Mouse (Mus musculus): ENCODE data around the gene Igfbp1. TPM values are rescaled to one million over a fixed set of nuclear protein-coding genes. Genes with fewer than 3 reads are reported as not detected.

Igfbp1 gene
- polyA plus RNA-seq, 1 experiment from 2014 or later: 0.13 TPM

DNA sequence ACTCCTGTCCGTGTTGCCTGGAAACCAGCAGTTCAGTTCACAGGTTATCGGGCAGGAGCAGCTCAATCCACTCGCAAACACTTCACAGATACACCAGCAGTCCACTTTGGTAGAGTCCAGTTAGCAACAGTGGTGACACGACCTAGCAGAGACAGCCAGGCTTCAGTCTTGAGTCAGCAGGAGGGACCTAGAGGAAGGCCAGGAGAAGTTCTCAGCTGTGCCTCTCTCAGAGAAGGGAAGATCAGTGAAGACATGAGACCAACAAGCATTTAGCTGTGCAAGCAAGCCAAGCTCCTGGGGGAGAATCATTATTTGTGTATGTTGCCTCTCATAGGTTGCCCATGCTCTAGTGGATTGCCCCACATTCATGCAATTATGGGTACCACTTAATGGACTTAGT, 30.5 kb downstream of the Igfbp1 start:
- Histone ChIP-seq H3K9ac (replicated peaks; ENCODE audit: low read length) (no peak overlapping the region), H3K9me3 (ENCODE audit: control insufficient read depth, low read length) (no peaks in the 10 kb centered on the region), H3K36me3 (ENCODE audit: control insufficient read depth, insufficient read depth, low read length) (no peaks in the 10 kb centered on the region), H3K4me1 (ENCODE audit: control insufficient read depth, insufficient read depth, low read length) (no peaks in the 10 kb centered on the region), H3K4me3 (replicated peaks; ENCODE audit: low read depth, low read length) (no peak overlapping the region), H3K4me2 (ENCODE audit: low read length) (no peak overlapping the region), H3K27me3 (ENCODE audit: control insufficient read depth, insufficient read depth, low read length) (no peaks in the 10 kb centered on the region), H3K27ac (replicated peaks; ENCODE audit: low read depth, low read length) (no peak overlapping the region)
- no peak for DNase-seq
- 83% methylated on average over 4 of the region's 4 CpGs for WGBS
- ATAC-seq (ENCODE audit: low FRiP score, low TSS enrichment): no peak

GRCm38 (mm10) chr11:7230000-7230399, 32.4 kb downstream of the Igfbp1 start:
- no peak overlapping the region for H3K9ac ChIP-seq (replicated peaks; ENCODE audit: low read length)
- no peaks in the 10 kb centered on the region for H3K9me3 ChIP-seq (ENCODE audit: control insufficient read depth, low read length)
- H3K4me2 ChIP-seq (ENCODE audit: low read length): no peak overlapping the region
- no peak overlapping the region for H3K4me3 ChIP-seq (replicated peaks; ENCODE audit: low read depth, low read length)
- H3K27me3 ChIP-seq (ENCODE audit: control insufficient read depth, insufficient read depth, low read length): no peaks in the 10 kb centered on the region
- H3K27ac ChIP-seq (replicated peaks; ENCODE audit: low read depth, low read length): no peak overlapping the region
- WGBS: 88% methylated on average over 4 of the region's 4 CpGs
- H3K36me3 ChIP-seq (ENCODE audit: control insufficient read depth, insufficient read depth, low read length): no peaks in the 10 kb centered on the region
- no peaks in the 10 kb centered on the region for H3K4me1 ChIP-seq (ENCODE audit: control insufficient read depth, insufficient read depth, low read length)
- ATAC-seq (ENCODE audit: low FRiP score, low TSS enrichment): no peak
- DNase-seq: no peak

- WGBS: 90% methylated on average over 4 of the region's 4 CpGs
- H3K9me3 ChIP-seq (ENCODE audit: control insufficient read depth, low read length): no peaks in the 10 kb centered on the region
- no peak overlapping the region for H3K9ac ChIP-seq (replicated peaks; ENCODE audit: low read length)
- no peaks in the 10 kb centered on the region for H3K36me3 ChIP-seq (ENCODE audit: control insufficient read depth, insufficient read depth, low read length)
- no peaks in the 10 kb centered on the region for H3K27me3 ChIP-seq (ENCODE audit: control insufficient read depth, insufficient read depth, low read length)
- ATAC-seq (ENCODE audit: low FRiP score, low TSS enrichment) (no peak), DNase-seq (no peak)
- no peaks in the 10 kb centered on the region for H3K4me1 ChIP-seq (ENCODE audit: control insufficient read depth, insufficient read depth, low read length)
- no peak overlapping the region for H3K4me2 ChIP-seq (ENCODE audit: low read length)
- no peak overlapping the region for H3K4me3 ChIP-seq (replicated peaks; ENCODE audit: low read depth, low read length)
- no peak overlapping the region for H3K27ac ChIP-seq (replicated peaks; ENCODE audit: low read depth, low read length)
Measured at GRCm38 (mm10) chr11:7231958-7232357, 34.4 kb downstream of the Igfbp1 start.

GRCm38 (mm10) chr11:7233333-7233732, 35.8 kb downstream of the Igfbp1 start:
- Histone ChIP-seq H3K4me2 (ENCODE audit: low read length) (no peak overlapping the region), H3K4me3 (replicated peaks; ENCODE audit: low read depth, low read length) (no peak overlapping the region), H3K9me3 (ENCODE audit: control insufficient read depth, low read length) (no peaks in the 10 kb centered on the region), H3K36me3 (ENCODE audit: control insufficient read depth, insufficient read depth, low read length) (no peaks in the 10 kb centered on the region), H3K27ac (replicated peaks; ENCODE audit: low read depth, low read length) (no peak overlapping the region), H3K4me1 (ENCODE audit: control insufficient read depth, insufficient read depth, low read length) (no peaks in the 10 kb centered on the region), H3K9ac (replicated peaks; ENCODE audit: low read length) (no peak overlapping the region), H3K27me3 (ENCODE audit: control insufficient read depth, insufficient read depth, low read length) (no peaks in the 10 kb centered on the region)
- DNase-seq (no peak), ATAC-seq (ENCODE audit: low FRiP score, low TSS enrichment) (no peak)
- WGBS: 90% methylated on average over 2 of the region's 2 CpGs

GRCm38 (mm10) chr11:7234436-7234835, 36.9 kb downstream of the Igfbp1 start:
- H3K9ac ChIP-seq (replicated peaks; ENCODE audit: low read length): no peak overlapping the region
- H3K27me3 ChIP-seq (ENCODE audit: control insufficient read depth, insufficient read depth, low read length): no peaks in the 10 kb centered on the region
- ATAC-seq (ENCODE audit: low FRiP score, low TSS enrichment): no peak
- no peaks in the 10 kb centered on the region for H3K4me1 ChIP-seq (ENCODE audit: control insufficient read depth, insufficient read depth, low read length)
- no peak overlapping the region for H3K4me2 ChIP-seq (ENCODE audit: low read length)
- H3K27ac ChIP-seq (replicated peaks; ENCODE audit: low read depth, low read length): no peak overlapping the region
- peak; percentile 20 for DNase-seq
- H3K4me3 ChIP-seq (replicated peaks; ENCODE audit: low read depth, low read length): no peak overlapping the region
- no peaks in the 10 kb centered on the region for H3K36me3 ChIP-seq (ENCODE audit: control insufficient read depth, insufficient read depth, low read length)
- WGBS: 76% methylated on average over 1 of the region's 1 CpGs
- H3K9me3 ChIP-seq (ENCODE audit: control insufficient read depth, low read length): no peaks in the 10 kb centered on the region

- no peak overlapping the region for H3K4me3 ChIP-seq (replicated peaks; ENCODE audit: low read depth, low read length)
- DNase-seq (no peak), ATAC-seq (ENCODE audit: low FRiP score, low TSS enrichment) (no peak)
- WGBS: 70% methylated on average over 3 of the region's 3 CpGs
- no peaks in the 10 kb centered on the region for H3K9me3 ChIP-seq (ENCODE audit: control insufficient read depth, low read length)
- H3K27ac ChIP-seq (replicated peaks; ENCODE audit: low read depth, low read length): no peak overlapping the region
- H3K4me1 ChIP-seq (ENCODE audit: control insufficient read depth, insufficient read depth, low read length): no peaks in the 10 kb centered on the region
- H3K9ac ChIP-seq (replicated peaks; ENCODE audit: low read length): no peak overlapping the region
- H3K36me3 ChIP-seq (ENCODE audit: control insufficient read depth, insufficient read depth, low read length): no peaks in the 10 kb centered on the region
- no peak overlapping the region for H3K4me2 ChIP-seq (ENCODE audit: low read length)
- no peaks in the 10 kb centered on the region for H3K27me3 ChIP-seq (ENCODE audit: control insufficient read depth, insufficient read depth, low read length)
Measured at GRCm38 (mm10) chr11:7234981-7235609, 37.5 kb downstream of the Igfbp1 start.

DNA sequence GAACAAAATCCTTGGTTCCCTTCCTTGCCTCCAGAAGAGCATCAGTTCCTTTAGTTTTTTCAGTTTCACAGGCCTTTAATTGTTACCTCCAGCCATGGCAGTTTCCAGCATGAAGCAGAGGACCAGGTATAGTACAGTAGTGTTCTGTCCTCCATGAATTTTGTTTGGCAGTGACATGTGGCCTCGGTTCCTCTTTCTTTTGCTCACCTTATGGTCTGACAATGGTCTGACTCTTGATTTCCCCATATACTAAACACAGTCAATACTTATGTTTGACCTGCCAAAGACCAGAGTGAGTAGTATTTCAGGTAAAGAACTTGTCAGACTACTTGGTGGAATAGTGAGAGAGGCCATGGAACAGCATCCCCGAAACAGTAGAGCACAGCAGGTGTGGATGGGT, 39.2 kb downstream of the Igfbp1 start:
- no peaks in the 10 kb centered on the region for H3K4me1 ChIP-seq (ENCODE audit: control insufficient read depth, insufficient read depth, low read length)
- H3K27me3 ChIP-seq (ENCODE audit: control insufficient read depth, insufficient read depth, low read length): no peaks in the 10 kb centered on the region
- H3K4me3 ChIP-seq (replicated peaks; ENCODE audit: low read depth, low read length): no peak overlapping the region
- H3K4me2 ChIP-seq (ENCODE audit: low read length): no peak overlapping the region
- H3K27ac ChIP-seq (replicated peaks; ENCODE audit: low read depth, low read length): no peak overlapping the region
- H3K36me3 ChIP-seq (ENCODE audit: control insufficient read depth, insufficient read depth, low read length): no peaks in the 10 kb centered on the region
- DNase-seq (no peak), ATAC-seq (ENCODE audit: low FRiP score, low TSS enrichment) (no peak)
- no peak overlapping the region for H3K9ac ChIP-seq (replicated peaks; ENCODE audit: low read length)
- WGBS: 91% methylated on average over 2 of the region's 2 CpGs
- no peaks in the 10 kb centered on the region for H3K9me3 ChIP-seq (ENCODE audit: control insufficient read depth, low read length)

DNA sequence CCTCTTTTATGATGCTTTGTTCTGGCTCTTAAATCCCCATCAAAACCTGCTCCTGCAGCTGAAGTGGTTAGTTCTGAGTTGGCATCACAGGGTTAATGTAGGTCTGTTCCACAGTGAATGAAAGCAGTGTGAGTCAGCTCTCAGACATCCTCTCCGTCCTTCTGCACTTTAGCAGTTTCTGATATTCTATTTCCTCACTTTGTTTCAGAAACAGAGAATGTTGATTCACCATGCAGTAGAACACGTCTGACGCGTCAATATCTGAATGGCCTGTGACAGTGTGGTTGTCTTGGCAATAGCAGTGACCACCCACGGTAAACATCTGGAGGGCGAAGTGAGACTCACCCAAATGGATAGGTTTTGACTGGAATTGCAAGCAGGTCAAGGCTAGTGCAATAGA, 40.1 kb downstream of the Igfbp1 start:
- H3K27me3 ChIP-seq (ENCODE audit: control insufficient read depth, insufficient read depth, low read length): no peaks in the 10 kb centered on the region
- H3K9ac ChIP-seq (replicated peaks; ENCODE audit: low read length): no peak overlapping the region
- no peak overlapping the region for H3K4me3 ChIP-seq (replicated peaks; ENCODE audit: low read depth, low read length)
- 78% methylated on average over 6 of the region's 6 CpGs for WGBS
- ATAC-seq (ENCODE audit: low FRiP score, low TSS enrichment): no peak
- DNase-seq: no peak
- no peak overlapping the region for H3K27ac ChIP-seq (replicated peaks; ENCODE audit: low read depth, low read length)
- H3K4me1 ChIP-seq (ENCODE audit: control insufficient read depth, insufficient read depth, low read length): no peaks in the 10 kb centered on the region
- no peak overlapping the region for H3K4me2 ChIP-seq (ENCODE audit: low read length)
- H3K36me3 ChIP-seq (ENCODE audit: control insufficient read depth, insufficient read depth, low read length): no peaks in the 10 kb centered on the region
- no peaks in the 10 kb centered on the region for H3K9me3 ChIP-seq (ENCODE audit: control insufficient read depth, low read length)

DNA sequence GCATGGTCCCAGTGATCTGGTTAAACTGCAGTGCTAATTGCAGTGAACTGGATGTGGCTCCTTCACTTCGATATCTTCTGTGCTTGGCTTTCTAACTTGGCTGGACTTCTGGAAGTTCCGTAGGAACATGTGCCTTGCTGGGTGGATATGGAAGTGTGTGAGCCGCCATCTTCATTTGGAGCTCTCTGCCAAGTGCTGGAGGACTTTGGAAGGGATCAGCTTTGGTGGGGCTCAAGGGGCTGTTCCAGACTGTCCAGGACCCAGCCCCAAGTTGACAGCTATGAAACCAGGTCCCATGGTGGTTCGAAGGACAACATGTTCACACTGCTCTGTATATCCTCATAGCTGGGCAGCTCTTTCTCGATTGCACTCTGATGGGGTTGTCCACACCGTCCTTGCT, 41.0 kb downstream of the Igfbp1 start:
- no peak overlapping the region for H3K9ac ChIP-seq (replicated peaks; ENCODE audit: low read length)
- WGBS: 88% methylated on average over 6 of the region's 6 CpGs
- ATAC-seq (ENCODE audit: low FRiP score, low TSS enrichment): no peak

More for the DNA sequence above, 41.0 kb downstream of the Igfbp1 start:
- Histone ChIP-seq H3K27me3 (ENCODE audit: control insufficient read depth, insufficient read depth, low read length) (no peaks in the 10 kb centered on the region), H3K4me3 (replicated peaks; ENCODE audit: low read depth, low read length) (no peak overlapping the region), H3K4me2 (ENCODE audit: low read length) (no peak overlapping the region), H3K27ac (replicated peaks; ENCODE audit: low read depth, low read length) (no peak overlapping the region), H3K9me3 (ENCODE audit: control insufficient read depth, low read length) (no peaks in the 10 kb centered on the region), H3K4me1 (ENCODE audit: control insufficient read depth, insufficient read depth, low read length) (no peaks in the 10 kb centered on the region), H3K36me3 (ENCODE audit: control insufficient read depth, insufficient read depth, low read length) (no peaks in the 10 kb centered on the region)
- no peak for DNase-seq
